Mouse (Mus musculus) kidney, postnatal 0 days (tissue): ENCODE measurements at regions not wholly inside any gene's neighbourhood (a gene's known extent, or its start where the extent isn't known, plus 50 kb on each side); places are given as distances from the start of the nearest gene placed in this dataset.

Experiments used
- ATAC-seq: fragments of 200-750 bp; cut with Nextera tagmentation; replicated peaks from 2 replicates; pipeline ENCODE4 v1.8.0; 2017; ENCODE audit warnings: low read depth, moderate number of reproducible peaks, moderate TSS enrichment, moderate library complexity; ENCODE audit not compliant: low FRiP score
- DNase-seq: peaks from one replicate; pipeline ENCODE4 v3.0.0-alpha.2; 2016; ENCODE audit warnings: low spot score
- H3K27ac ChIP-seq: fragments of 300-500 bp; sonication (generic); 2 replicates; pipeline ENCODE4 v1.5.1; 2014; ENCODE audit warnings: mild to moderate bottlenecking
- H3K27me3 ChIP-seq: fragments of 300-500 bp; sonication (generic); 2 replicates; pipeline ENCODE4 v1.6.1; 2014; ENCODE audit warnings: low read length, mixed read lengths; ENCODE audit not compliant: insufficient read depth
- H3K36me3 ChIP-seq: fragments of 300-500 bp; sonication (generic); 2 replicates; pipeline ENCODE4 v1.6.1; 2014; ENCODE audit warnings: low read length, mixed read lengths; ENCODE audit not compliant: insufficient read depth
- H3K4me1 ChIP-seq: fragments of 300-500 bp; sonication (generic); replicated peaks from 2 replicates; pipeline ENCODE4 v1.6.1; 2014; ENCODE audit warnings: antibody characterized with exemption, low read length, mixed read lengths; ENCODE audit not compliant: insufficient read depth
- H3K4me2 ChIP-seq: fragments of 300-500 bp; sonication (generic); 2 replicates; pipeline ENCODE4 v1.6.1; 2014; ENCODE audit warnings: mild to moderate bottlenecking, low read length, moderate library complexity, mixed read lengths
- H3K4me3 ChIP-seq: fragments of 300-500 bp; sonication (generic); replicated peaks from 2 replicates; pipeline ENCODE4 v1.5.1; 2014; ENCODE audit warnings: low read depth, low read length
- H3K9ac ChIP-seq: fragments of 300-500 bp; sonication (generic); 2 replicates; pipeline ENCODE4 v1.6.1; 2014; ENCODE audit warnings: low read depth, low read length
- H3K9me3 ChIP-seq: fragments of 300-500 bp; sonication (generic); replicated peaks from 2 replicates; pipeline ENCODE4 v1.6.1; 2016; ENCODE audit warnings: low read length, inconsistent platforms, mixed read lengths
- CTCF ChIP-seq: IDR thresholded peaks from 2 replicates; pipeline ENCODE4 v1.5.1; 2016; ENCODE audit warnings: antibody characterized with exemption, low read depth, mild to moderate bottlenecking, moderate library complexity
- WGBS: fragments of 180-500 bp; shearing (Covaris S2); extraction: QIAGEN DNeasy Blood & Tissue Kit; methylation state at CpG from one replicate; pipeline ENCODE4 v1.1.7; 2014; 5-methylcytosine and 5-hydroxymethylcytosine counted together

- Histone ChIP-seq H3K4me2 (no peak overlapping the region), H3K27me3 (no peaks in the 10 kb centered on the region), H3K4me3 (no peak overlapping the region), H3K4me1 (no peaks in the 10 kb centered on the region), H3K36me3 (no peaks in the 10 kb centered on the region), H3K9ac (no peak overlapping the region), H3K9me3 (no peaks in the 10 kb centered on the region), H3K27ac (no peak overlapping the region)
- no peak for TF ChIP-seq CTCF
- peak; percentile 12 for DNase-seq
- 31% methylated on average over 19 of the region's 19 CpGs for WGBS
- ATAC-seq = 0 out of 2 replicates have a peak, but pooled peaks have one; percentile 36
These were observed 201.8 kb upstream of the Nsun2 start for GRCm38 (mm10) chr13:69331537-69332435.

GRCm38 (mm10) chr13:69343806-69344205, 189.7 kb upstream of the Nsun2 start:
- ATAC-seq (no peak), DNase-seq (no peak)
- H3K27me3 ChIP-seq = no peaks in the 10 kb centered on the region
- H3K36me3 ChIP-seq = no peaks in the 10 kb centered on the region
- H3K9me3 ChIP-seq = no peaks in the 10 kb centered on the region
- no peak overlapping the region for H3K4me2 ChIP-seq
- no peak overlapping the region for H3K4me3 ChIP-seq
- H3K4me1 ChIP-seq = no peaks in the 10 kb centered on the region
- no peak for TF ChIP-seq CTCF
- no peak overlapping the region for H3K9ac ChIP-seq
- no peak overlapping the region for H3K27ac ChIP-seq

GRCm38 (mm10) chr13:69357435-69357834, 176.1 kb upstream of the Nsun2 start:
- 82% methylated on average over 6 of the region's 6 CpGs for WGBS
- H3K9ac ChIP-seq = no peak overlapping the region
- H3K36me3 ChIP-seq = no peaks in the 10 kb centered on the region
- no peaks in the 10 kb centered on the region for H3K4me1 ChIP-seq
- H3K9me3 ChIP-seq = no peaks in the 10 kb centered on the region
- ATAC-seq (no peak), DNase-seq (no peak)
- H3K27me3 ChIP-seq = no peaks in the 10 kb centered on the region
- H3K4me2 ChIP-seq = no peak overlapping the region
- no peak overlapping the region for H3K4me3 ChIP-seq
- no peak overlapping the region for H3K27ac ChIP-seq
- TF ChIP-seq CTCF = no peak

DNA sequence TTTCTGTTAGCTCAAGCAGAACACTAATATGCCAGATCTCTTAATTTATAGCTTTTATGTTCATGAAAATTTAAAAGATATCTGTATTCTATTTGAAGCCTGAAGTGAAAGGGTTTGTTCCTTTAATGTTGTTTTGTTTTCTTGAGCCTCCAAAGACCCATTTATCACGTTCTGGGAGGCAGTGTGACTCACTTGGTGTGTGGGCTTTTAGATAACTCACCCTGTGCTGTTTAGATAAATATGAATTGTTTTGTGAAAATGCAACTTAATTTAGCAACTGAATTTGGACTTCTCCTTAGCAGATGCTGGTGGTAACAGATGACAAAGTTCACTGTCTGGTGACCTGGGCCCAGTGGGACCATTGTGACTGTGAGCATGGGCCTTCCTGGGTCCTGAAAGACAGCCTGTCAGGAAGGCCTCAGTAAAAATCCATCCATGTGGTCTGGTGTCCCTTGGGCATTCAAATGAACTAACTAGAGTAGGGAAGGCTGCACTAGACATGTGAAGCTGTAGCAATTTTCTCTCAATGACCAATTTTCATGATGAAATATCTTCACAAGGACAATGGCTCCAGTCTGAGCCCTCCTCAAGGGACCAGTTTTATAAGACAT, 167.6 kb upstream of the Nsun2 start:
- H3K4me2 ChIP-seq = no peak overlapping the region
- H3K9ac ChIP-seq = no peak overlapping the region
- no peak for ATAC-seq
- H3K27me3 ChIP-seq = no peaks in the 10 kb centered on the region
- H3K9me3 ChIP-seq = peaks cover 11% of the 10 kb centered on the region; the same call in 1 of the 2 replicates
- WGBS = 30% methylated on average over 1 of the region's 1 CpGs
- no peak overlapping the region for H3K27ac ChIP-seq
- no peaks in the 10 kb centered on the region for H3K4me1 ChIP-seq
- no peak overlapping the region for H3K4me3 ChIP-seq
- TF ChIP-seq CTCF = no peak
- DNase-seq = peak; percentile 42
- no peaks in the 10 kb centered on the region for H3K36me3 ChIP-seq

DNA sequence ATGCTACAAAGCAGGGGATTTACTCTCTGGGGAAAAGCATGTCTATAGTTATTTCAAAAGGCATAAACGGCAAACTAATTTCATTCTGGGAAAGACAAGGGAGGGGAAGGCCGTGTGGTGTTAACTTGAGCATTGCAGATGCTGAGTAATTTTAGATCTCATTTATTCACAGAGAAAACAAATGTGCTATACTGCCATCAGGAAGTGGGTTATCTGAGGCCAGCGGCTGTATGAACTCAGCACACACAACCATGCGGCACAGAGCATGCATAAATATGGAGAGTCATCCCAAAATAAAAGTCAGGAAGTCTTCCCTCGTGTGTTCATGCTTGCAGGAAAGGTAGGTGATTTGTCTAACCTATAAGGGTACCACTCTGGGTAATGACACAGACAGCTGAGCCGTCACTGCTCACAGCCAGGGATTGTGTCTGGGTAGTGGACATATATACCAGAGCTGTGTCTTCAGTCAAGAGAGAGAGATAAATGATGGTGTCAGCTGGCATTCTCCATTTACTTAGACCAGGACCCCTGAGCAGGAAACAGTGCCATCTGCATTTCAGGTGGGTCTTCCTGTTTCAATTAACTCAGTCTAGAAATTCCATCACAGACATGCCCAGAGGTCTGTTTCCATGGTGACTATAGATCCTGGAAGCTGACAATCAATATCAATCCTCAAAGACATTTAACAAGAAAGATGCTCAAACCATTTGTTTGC, 160.3 kb upstream of the Nsun2 start:
- no peaks in the 10 kb centered on the region for H3K4me1 ChIP-seq
- no peak for ATAC-seq
- no peak for TF ChIP-seq CTCF
- H3K4me2 ChIP-seq = no peak overlapping the region
- no peaks in the 10 kb centered on the region for H3K36me3 ChIP-seq
- no peak overlapping the region for H3K4me3 ChIP-seq
- H3K9ac ChIP-seq = no peak overlapping the region
- no peak for DNase-seq
- WGBS = 71% methylated on average over 6 of the region's 6 CpGs
- no peak overlapping the region for H3K27ac ChIP-seq
- H3K27me3 ChIP-seq = no peaks in the 10 kb centered on the region
- H3K9me3 ChIP-seq = 0 out of 2 replicates have a peak, but pooled peaks cover 4% of the 10 kb centered on the region

- Histone ChIP-seq H3K4me3 (no peak overlapping the region), H3K36me3 (no peaks in the 10 kb centered on the region), H3K4me1 (no peaks in the 10 kb centered on the region), H3K27me3 (no peaks in the 10 kb centered on the region), H3K9me3 (no peaks in the 10 kb centered on the region), H3K9ac (no peak overlapping the region), H3K4me2 (no peak overlapping the region), H3K27ac (no peak overlapping the region)
- TF ChIP-seq CTCF = no peak
- ATAC-seq (no peak), DNase-seq (no peak)
- WGBS = 68% methylated on average over 1 of the region's 1 CpGs
These were observed 159.8 kb upstream of the Nsun2 start for GRCm38 (mm10) chr13:69373816-69374142.
